Mouse (Mus musculus): ENCODE results near the gene F7. TPM values are rescaled to one million over a fixed set of nuclear protein-coding genes. Genes with fewer than 3 reads are reported as not detected.

Gene F7
- polyA plus RNA-seq (2015; fragmentation: Nextera tagmentation; extraction: Ambion mirVana), result 0.11 TPM in 1 of 2 replicates, not detected in the other

DNA sequence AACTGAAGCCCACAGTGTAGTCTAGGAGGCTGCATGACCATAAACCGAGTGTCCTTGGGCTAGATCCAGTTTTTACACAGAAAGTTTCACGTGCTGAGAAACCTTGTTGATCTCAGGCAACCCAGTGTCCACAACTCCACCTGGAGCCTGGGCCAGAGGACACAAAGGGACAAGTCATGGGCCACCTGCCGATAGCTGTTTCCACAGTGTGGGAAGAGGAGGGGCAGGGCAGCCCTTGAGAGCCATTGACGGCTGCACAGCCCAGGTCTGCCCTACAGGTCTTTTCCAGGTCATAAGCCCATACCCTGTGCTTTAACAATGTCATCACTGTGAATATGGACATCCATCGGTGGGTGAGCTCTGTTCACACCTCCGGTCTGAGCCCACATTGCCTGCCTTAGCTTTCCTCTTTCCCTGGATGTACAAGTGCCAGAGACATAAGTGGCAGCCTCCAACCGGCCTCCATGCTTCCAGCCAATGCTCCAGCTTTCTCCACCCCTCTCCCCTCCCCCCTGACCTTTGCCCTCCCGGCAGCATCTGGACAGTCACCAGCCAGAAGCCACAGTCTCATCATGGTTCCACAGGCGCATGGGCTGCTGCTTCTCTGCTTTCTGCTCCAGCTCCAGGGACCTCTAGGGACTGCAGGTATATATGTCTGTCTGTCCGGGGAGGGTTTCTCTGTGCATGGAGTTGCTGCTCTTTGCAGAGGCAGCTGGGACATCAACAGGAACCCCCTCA, at the start of gene F7:
F7 (plus strand) TSS at position 548 of the 738 bp plus-strand sequence.
- Histone ChIP-seq H3K4me2 (replicated peaks) (no peak within 1 kb of the TSS), H3K4me3 (replicated peaks) (no peak within 1 kb of the TSS), H3K27ac (replicated peaks) (no peak within 1 kb of the TSS), H3K9ac (no peak within 1 kb of the TSS), H3K4me1 (no peaks in the 10 kb centered on the region), H3K36me3 (no peaks in the 10 kb centered on the region), H3K27me3 (no peaks in the 10 kb centered on the region), H3K9me3 (replicated peaks) (no peaks in the 10 kb centered on the region)
- ATAC-seq (ENCODE audit: insufficient number of reproducible peaks, low FRiP score, low TSS enrichment, low read depth), result no peak
- 57% methylated on average over 10 of the region's 10 CpGs for WGBS

DNA sequence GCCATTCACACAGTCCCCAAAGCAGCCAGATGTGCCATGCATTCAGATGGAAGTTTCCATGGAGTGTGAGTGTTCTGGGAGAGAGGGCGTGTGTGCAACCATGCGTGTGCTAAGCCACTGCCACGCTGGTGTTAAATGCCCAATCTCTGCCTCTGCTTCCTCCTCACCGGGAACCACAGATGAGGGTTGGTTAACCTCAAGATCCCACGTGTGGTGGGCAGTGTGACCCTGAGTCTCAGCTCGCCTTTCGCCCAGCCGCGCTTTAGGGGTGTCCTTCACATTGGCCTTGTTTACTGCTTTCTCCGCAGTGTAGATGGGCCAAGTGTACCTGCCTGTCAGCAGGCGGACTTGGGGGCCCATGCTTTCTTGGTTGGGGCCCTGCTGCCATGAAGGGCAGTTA, 49.5 kb upstream of the F7 start:
- Histone ChIP-seq H3K27ac (replicated peaks) (no peak overlapping the region), H3K9ac (no peak overlapping the region), H3K27me3 (no peaks in the 10 kb centered on the region), H3K4me3 (replicated peaks) (no peak overlapping the region), H3K4me2 (replicated peaks) (no peak overlapping the region), H3K4me1 (no peaks in the 10 kb centered on the region), H3K9me3 (replicated peaks) (no peaks in the 10 kb centered on the region), H3K36me3 (peaks cover 10% of the 10 kb centered on the region; the same call in 1 of the 2 replicates)
- whole genome bisulfite sequencing, result 81% methylated on average over 11 of the region's 11 CpGs
- ATAC-seq (ENCODE audit: insufficient number of reproducible peaks, low FRiP score, low TSS enrichment, low read depth), result no peak

DNA sequence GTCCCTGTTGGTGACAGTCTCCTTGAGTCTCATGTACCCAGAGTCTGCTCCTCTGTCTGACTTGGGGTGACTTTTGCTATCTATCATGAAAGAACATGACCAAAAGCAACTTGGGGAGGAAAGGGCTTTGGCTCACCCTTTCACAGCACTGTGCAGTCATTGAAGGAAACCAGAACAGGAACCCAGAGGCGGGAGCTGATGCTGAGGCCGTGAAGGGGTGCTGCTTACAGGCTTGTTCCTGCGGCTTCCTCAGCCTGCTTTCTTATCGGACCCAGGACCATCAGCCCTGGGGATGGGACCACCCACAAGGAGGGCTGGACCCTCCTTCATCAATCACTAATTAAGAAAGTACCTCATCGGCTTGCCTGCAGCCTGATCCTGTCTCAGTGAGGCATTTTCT, 49.1 kb upstream of the F7 start:
- H3K9ac ChIP-seq, result no peak overlapping the region
- H3K27ac ChIP-seq (replicated peaks), result no peak overlapping the region
- no peaks in the 10 kb centered on the region for H3K9me3 ChIP-seq (replicated peaks)
- H3K4me3 ChIP-seq (replicated peaks), result no peak overlapping the region
- H3K4me2 ChIP-seq (replicated peaks), result no peak overlapping the region
- no peaks in the 10 kb centered on the region for H3K4me1 ChIP-seq
- no peak for ATAC-seq (ENCODE audit: insufficient number of reproducible peaks, low FRiP score, low TSS enrichment, low read depth)
- 59% methylated on average over 5 of the region's 5 CpGs for WGBS
- peaks cover 10% of the 10 kb centered on the region; the same call in 1 of the 2 replicates for H3K36me3 ChIP-seq
- no peaks in the 10 kb centered on the region for H3K27me3 ChIP-seq

DNA sequence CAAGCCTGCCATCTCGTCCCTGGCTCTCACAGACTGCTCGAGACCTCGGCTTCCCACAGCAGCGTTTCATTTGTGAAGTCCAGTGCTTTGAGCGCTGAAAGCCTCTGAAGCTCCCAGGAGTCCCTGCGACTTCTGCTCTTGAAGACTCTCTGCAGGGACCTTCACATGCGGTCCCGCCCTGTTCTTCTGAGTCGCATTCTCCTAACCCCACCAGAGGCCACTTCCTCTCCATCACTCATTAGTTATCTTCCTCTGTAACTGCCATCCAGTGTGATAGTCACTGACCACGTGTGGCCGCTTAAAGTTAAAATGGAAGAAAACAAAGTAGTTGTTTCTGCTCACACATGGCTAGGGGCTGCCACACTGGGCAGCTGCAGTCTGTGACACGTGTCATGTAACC, 48.5 kb upstream of the F7 start:
- Histone ChIP-seq H3K9ac (no peak overlapping the region), H3K36me3 (peaks cover 10% of the 10 kb centered on the region; the same call in 1 of the 2 replicates), H3K4me2 (replicated peaks) (no peak overlapping the region), H3K27ac (replicated peaks) (no peak overlapping the region), H3K4me3 (replicated peaks) (no peak overlapping the region), H3K9me3 (replicated peaks) (no peaks in the 10 kb centered on the region), H3K27me3 (no peaks in the 10 kb centered on the region), H3K4me1 (no peaks in the 10 kb centered on the region)
- 76% methylated on average over 12 of the region's 12 CpGs for WGBS
- no peak for ATAC-seq (ENCODE audit: insufficient number of reproducible peaks, low FRiP score, low TSS enrichment, low read depth)

DNA sequence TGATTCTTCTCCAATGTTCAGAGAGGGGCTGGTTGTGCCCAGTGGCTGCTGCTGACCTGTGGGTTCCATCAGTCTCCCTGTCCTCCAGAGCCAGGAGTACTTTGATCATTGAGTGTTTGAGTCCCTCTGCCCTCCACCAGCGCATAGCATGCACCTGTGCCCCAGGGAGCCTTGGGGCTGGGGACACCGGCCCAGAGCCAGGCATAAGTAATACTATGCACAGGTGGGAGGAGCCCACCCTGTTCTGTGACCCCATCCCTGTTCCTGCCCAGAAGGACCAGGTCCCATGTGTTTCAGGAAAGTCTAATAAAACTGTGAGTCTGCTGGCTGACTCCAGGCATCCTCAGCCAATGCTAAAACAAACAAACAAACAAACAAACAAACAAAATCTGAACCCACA, 47.5 kb upstream of the F7 start:
- WGBS, result 65% methylated on average over 2 of the region's 2 CpGs
- no peak for ATAC-seq (ENCODE audit: insufficient number of reproducible peaks, low FRiP score, low TSS enrichment, low read depth)
- no peaks in the 10 kb centered on the region for H3K9me3 ChIP-seq (replicated peaks)

DNA sequence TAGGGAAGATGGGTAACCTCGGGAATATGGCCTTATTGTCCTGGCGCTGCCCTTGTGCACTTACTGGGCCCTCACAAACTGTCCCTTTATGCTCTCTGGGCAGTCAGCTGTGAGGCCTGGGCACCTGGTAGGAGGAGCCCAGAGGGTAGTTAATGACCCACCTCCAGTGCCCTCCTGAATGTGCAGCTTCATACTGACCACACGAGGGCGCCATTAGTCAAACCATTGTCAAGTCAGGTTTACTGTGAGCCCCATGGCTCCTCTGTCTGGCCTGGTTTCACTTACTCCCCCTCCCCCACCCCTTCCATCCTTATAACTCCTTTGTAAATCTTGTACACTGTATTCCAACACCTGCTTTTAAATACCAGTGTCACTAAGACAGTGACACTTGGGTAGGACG, 47.1 kb upstream of the F7 start:
- H3K4me2 ChIP-seq (replicated peaks), result no peak overlapping the region
- 24% methylated on average over 5 of the region's 5 CpGs for WGBS
- no peaks in the 10 kb centered on the region for H3K27me3 ChIP-seq
- no peak overlapping the region for H3K9ac ChIP-seq
- no peaks in the 10 kb centered on the region for H3K9me3 ChIP-seq (replicated peaks)
- H3K4me1 ChIP-seq, result no peaks in the 10 kb centered on the region
- no peak overlapping the region for H3K27ac ChIP-seq (replicated peaks)
- H3K36me3 ChIP-seq, result peaks cover 10% of the 10 kb centered on the region; the same call in 1 of the 2 replicates
- peak; percentile 66; the same call in 1 of the 2 replicates for ATAC-seq (ENCODE audit: insufficient number of reproducible peaks, low FRiP score, low TSS enrichment, low read depth)
- H3K4me3 ChIP-seq (replicated peaks), result no peak overlapping the region

More for the DNA sequence above, 47.5 kb upstream of the F7 start:
- H3K36me3 ChIP-seq, result peaks cover 10% of the 10 kb centered on the region; the same call in 1 of the 2 replicates
- no peak overlapping the region for H3K27ac ChIP-seq (replicated peaks)
- no peaks in the 10 kb centered on the region for H3K27me3 ChIP-seq
- no peaks in the 10 kb centered on the region for H3K4me1 ChIP-seq
- no peak overlapping the region for H3K9ac ChIP-seq
- no peak overlapping the region for H3K4me3 ChIP-seq (replicated peaks)
- no peak overlapping the region for H3K4me2 ChIP-seq (replicated peaks)

DNA sequence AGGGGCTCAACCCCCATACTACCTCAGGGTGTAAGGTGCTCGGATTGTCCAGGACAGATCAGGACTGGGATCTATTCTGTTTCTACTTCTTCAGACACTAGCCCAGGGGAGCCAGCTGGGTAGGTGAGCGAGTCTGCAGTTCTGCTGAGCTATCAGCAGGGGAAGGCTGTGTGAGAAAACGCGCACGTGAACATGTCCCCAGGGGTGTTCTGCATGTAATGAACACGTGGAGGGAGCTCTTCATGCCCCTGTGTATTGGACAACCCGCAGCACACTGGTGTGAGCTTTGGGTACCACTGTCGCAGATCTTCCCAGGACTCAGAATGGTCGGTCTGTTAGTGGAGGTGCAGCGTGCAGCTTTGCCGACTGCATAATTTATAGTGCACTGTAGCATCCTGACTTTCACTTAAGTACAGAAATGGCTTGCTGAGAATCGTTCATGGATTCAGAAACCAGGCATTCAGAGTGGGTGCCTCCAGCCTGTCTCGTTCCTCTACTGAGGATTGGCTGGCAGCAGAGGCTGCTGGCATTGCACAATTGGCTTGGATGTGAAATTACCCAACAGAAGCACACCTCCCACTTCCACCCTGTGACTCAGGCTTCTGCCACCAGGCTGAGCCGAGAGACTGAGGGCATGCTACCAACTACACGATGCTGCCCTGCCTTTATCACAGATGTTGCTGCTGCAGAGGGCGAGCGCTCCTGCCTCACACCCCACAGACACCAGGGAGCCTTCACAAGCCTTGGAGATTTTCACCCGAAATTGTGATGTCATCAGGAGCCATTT, 42.0 kb upstream of the F7 start:
- H3K9ac ChIP-seq, result no peak overlapping the region
- H3K9me3 ChIP-seq (replicated peaks), result no peaks in the 10 kb centered on the region
- no peaks in the 10 kb centered on the region for H3K36me3 ChIP-seq
- H3K4me2 ChIP-seq (replicated peaks), result no peak overlapping the region
- H3K27me3 ChIP-seq, result no peaks in the 10 kb centered on the region
- no peak overlapping the region for H3K4me3 ChIP-seq (replicated peaks)
- 79% methylated on average over 18 of the region's 18 CpGs for WGBS
- no peaks in the 10 kb centered on the region for H3K4me1 ChIP-seq
- H3K27ac ChIP-seq (replicated peaks), result no peak overlapping the region
- ATAC-seq (ENCODE audit: insufficient number of reproducible peaks, low FRiP score, low TSS enrichment, low read depth), result no peak

DNA sequence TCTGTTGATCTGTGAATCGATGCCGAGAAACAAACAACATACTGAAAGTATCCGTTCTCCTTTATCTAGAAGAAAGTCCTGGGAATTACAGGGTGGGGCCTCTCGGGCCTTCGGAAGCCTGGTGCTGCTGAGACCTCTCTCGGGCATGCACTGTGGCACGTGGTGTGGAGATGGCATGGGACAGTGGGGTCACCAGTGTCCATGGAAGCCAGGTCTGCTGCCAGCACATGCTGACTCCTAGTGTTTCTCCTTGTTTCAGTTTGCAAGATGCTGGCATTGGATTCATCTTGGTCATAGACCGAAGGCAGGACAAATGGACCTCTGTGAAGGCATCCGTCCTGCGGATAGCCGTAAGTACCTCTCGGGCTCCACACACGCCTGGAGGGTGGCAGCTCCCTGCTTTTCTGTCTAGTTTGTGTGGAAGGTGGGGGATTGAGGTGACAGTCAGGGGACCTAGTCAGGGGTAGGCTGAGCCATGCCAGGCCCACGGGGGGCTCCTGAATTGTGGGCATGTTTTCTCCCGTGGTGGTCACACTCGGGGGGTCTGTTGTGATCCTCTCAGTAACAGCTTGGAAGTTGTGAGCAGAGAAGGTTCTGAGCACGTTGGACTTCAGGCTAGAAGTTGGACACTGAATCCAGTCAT, 41.1 kb upstream of the F7 start:
- H3K4me1 ChIP-seq, result no peaks in the 10 kb centered on the region
- H3K27ac ChIP-seq (replicated peaks), result no peak overlapping the region
- H3K4me2 ChIP-seq (replicated peaks), result no peak overlapping the region
- no peak for ATAC-seq (ENCODE audit: insufficient number of reproducible peaks, low FRiP score, low TSS enrichment, low read depth)
- no peak overlapping the region for H3K4me3 ChIP-seq (replicated peaks)
- no peak overlapping the region for H3K9ac ChIP-seq
- 84% methylated on average over 17 of the region's 17 CpGs for WGBS
- no peaks in the 10 kb centered on the region for H3K36me3 ChIP-seq
- H3K9me3 ChIP-seq (replicated peaks), result no peaks in the 10 kb centered on the region
- no peaks in the 10 kb centered on the region for H3K27me3 ChIP-seq

DNA sequence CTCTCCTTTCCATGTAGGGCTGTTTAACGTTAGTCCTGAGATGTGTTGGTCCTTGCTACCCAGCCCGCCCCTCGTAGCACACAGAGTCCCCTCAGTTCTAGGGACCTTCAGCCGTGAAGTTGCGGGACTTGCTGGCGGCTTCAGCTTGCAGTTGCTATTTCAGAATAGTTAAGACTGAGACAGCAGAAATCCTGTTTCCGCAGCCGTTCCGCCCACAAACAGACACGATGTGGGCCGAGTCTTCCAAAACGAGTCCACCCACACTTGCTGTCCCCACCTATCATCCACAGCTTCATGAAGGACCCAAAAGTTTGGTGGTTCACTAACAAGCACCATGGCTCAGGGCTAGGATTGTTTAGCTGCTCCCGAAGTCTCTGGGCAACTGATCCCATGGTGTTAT, 40.6 kb upstream of the F7 start:
- Histone ChIP-seq H3K27ac (replicated peaks) (no peak overlapping the region), H3K9me3 (replicated peaks) (no peaks in the 10 kb centered on the region), H3K4me1 (no peaks in the 10 kb centered on the region), H3K4me3 (replicated peaks) (no peak overlapping the region), H3K4me2 (replicated peaks) (no peak overlapping the region), H3K27me3 (no peaks in the 10 kb centered on the region), H3K9ac (no peak overlapping the region), H3K36me3 (no peaks in the 10 kb centered on the region)
- 85% methylated on average over 13 of the region's 13 CpGs for WGBS
- no peak for ATAC-seq (ENCODE audit: insufficient number of reproducible peaks, low FRiP score, low TSS enrichment, low read depth)

DNA sequence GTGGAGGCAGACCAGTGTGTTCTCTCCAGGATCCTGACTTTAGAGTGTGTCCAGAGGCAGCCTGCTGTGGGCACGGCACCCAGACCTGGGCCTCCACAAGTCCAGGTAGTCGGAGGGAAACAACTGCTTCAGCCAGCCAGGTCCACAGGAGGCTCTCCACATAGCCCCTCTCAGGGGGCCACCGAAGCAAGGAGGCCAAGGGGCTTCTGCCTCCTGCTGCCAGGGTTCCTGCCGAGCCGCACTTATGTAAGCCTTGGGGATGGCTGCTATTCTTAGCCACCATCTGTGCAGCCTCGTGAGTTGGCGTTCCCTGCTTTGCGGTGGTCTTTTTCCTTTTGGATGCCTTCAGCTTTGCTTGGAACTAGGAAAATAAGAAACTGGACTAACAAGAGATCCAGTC, 38.3 kb upstream of the F7 start:
- no peak for ATAC-seq (ENCODE audit: insufficient number of reproducible peaks, low FRiP score, low TSS enrichment, low read depth)
- Histone ChIP-seq H3K27me3 (no peaks in the 10 kb centered on the region), H3K9me3 (replicated peaks) (no peaks in the 10 kb centered on the region), H3K4me1 (no peaks in the 10 kb centered on the region), H3K27ac (replicated peaks) (0 out of 2 replicates have a peak overlapping the region, but pooled peaks have one; percentile 22), H3K4me3 (replicated peaks) (no peak overlapping the region), H3K36me3 (no peaks in the 10 kb centered on the region), H3K4me2 (replicated peaks) (no peak overlapping the region), H3K9ac (no peak overlapping the region)
- 68% methylated on average over 8 of the region's 8 CpGs for WGBS

DNA sequence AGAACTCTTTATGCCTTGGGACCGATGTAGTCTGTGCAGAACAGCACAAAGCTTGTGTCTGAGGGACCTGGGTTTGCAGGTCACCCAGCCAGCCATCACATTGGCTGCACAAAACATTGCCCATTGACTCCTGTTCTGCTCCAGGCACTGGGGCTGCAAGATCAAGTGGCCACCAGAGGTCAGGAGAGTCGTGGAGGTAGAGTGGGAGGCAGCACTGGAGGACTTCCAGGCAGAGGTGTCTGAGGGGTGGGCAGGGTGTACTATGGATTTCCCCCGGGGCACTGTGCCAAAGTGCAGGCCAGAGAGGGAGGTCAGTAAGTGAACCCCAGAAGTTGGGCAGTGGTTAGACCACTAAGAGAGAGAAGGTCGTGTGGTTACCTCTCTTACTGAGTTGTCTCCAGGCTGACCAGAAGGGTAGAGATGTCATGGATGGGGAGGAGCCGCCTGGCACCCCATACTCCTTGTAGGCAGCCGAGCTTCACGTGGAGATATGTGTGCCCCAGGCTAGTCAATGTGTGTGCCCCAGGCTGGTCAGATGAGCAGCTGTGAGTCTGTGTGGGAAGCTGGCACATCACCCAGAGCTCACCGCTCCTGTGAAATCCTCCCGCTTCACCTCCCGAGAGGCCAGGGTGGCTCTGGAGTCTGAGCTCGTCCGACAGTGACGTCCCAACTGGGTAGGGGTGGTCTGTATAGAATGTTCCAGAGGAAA, 37.0 kb upstream of the F7 start:
- ATAC-seq (ENCODE audit: insufficient number of reproducible peaks, low FRiP score, low TSS enrichment, low read depth), result no peak
- no peaks in the 10 kb centered on the region for H3K27me3 ChIP-seq
- no peak overlapping the region for H3K9ac ChIP-seq
- no peak overlapping the region for H3K4me2 ChIP-seq (replicated peaks)
- H3K4me3 ChIP-seq (replicated peaks), result no peak overlapping the region
- H3K27ac ChIP-seq (replicated peaks), result no peak overlapping the region
- no peaks in the 10 kb centered on the region for H3K36me3 ChIP-seq
- H3K9me3 ChIP-seq (replicated peaks), result no peaks in the 10 kb centered on the region
- WGBS, result 79% methylated on average over 13 of the region's 13 CpGs
- no peaks in the 10 kb centered on the region for H3K4me1 ChIP-seq
